Mouse (Mus musculus): ENCODE results near the gene Gdpd1.

- TF ChIP-seq CTCF (IDR thresholded peaks at IDR 0.05; ENCODE audit: extremely low read depth, insufficient read depth, low read length) = no peak
- TF ChIP-seq POLR2A (IDR thresholded peaks at IDR 0.05; ENCODE audit: extremely low read depth, insufficient read depth, low read length) = no peak
Measured at GRCm38 (mm10) chr11:87021551-87021950, 52.3 kb downstream of the Gdpd1 start.

All from cortical plate, adult 2 months (tissue).